Mouse (Mus musculus): ENCODE data around the gene Plekhg6. TPM values are rescaled to one million over a fixed set of nuclear protein-coding genes. Genes with fewer than 3 reads are reported as not detected.

The Plekhg6 gene
- 0.39 TPM in 1 of 2 replicates, not detected in the other for polyA plus RNA-seq (2012; ENCODE audit: insufficient read depth, low replicate concordance)

DNA sequence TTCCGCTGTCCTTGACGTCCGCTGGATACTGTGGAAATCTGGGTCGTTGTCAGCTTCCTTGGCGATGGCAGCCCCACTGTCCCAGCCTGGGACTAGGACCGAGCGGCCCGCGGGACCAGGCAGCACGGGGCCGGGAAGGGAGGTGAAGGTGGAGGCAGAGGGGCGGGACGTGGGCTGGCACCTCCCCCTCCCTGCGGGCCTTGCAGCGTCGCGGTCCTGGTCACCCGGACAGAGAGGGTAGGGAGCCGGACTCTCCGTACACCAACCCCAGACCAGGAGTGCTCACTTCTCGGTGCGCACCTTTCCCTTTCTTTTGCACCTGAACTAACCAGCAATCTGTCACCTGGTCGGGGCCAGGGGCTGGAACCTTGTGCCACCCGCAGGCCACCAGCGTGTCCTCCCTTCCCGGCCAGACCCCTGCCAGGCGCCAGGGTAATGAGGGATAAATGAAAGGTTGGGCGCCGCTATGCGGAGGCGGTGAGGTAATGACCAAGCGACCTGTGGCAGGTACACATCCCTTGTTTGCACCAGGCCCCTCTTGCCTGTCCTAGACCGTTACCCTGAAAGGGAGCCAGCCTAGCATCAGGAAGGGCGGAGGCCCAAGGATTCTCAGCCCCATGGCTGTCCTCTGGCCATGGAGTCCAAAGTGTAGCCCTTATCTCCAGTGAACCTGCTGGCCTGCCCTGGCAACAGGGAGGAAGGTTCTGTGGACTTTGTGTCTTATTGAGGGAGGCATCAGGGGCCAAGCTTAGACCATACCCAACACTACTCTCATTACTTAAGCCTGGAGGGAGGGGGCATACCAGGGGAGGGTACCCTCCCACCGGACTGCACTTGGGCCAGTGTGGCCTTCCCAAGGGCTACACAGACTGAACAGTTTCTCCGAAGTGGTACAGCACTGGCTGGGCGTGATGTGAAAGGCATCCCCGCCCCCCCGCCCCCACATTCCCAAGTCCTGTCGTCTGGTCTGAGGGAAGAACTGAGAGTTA lies at the start of gene Plekhg6:
Gene Plekhg6, minus strand, starts transcription at position 422 of the 989 bp plus-strand sequence.
- H3K4me3 ChIP-seq (replicated peaks): peak within 1 kb of the TSS; percentile 79
- TF ChIP-seq FLI1 (IDR thresholded peaks at IDR 0.05; ENCODE audit: low read length): no peak
- no peak for TF ChIP-seq GATA1 (IDR thresholded peaks at IDR 0.05; ENCODE audit: borderline replicate concordance, low read length)
- H3K27me3 ChIP-seq (replicated peaks): peaks cover 60% of the 10 kb centered on the region

DNA sequence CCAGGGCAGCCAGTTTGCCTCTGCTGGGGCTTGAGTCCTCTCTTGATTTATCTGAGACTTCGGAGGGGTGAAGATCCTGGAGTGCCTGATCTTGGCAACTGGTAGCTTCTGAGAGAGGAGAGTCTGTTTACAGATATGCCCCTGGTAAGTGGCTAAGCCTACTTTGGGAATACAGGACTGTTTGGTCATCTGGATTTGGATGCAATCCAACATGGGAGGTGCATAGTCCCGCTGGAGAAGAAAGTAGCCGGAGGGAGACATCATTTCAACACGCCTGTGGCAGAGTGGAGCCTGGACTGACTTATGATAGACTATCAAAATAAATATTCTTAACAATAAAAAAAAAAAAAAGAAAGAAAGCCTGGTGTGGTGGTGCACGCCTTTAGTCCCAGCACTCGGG lies 49.1 kb upstream of the Plekhg6 start:
- H3K27me3 ChIP-seq (replicated peaks): no peaks in the 10 kb centered on the region
- no peak for TF ChIP-seq GATA1 (IDR thresholded peaks at IDR 0.05; ENCODE audit: borderline replicate concordance, low read length)
- H3K36me3 ChIP-seq (replicated peaks; ENCODE audit: low read length): no peaks in the 10 kb centered on the region
- H3K4me1 ChIP-seq: peaks cover 76% of the 10 kb centered on the region
- H3K4me3 ChIP-seq (replicated peaks): no peak overlapping the region
- H3K9me3 ChIP-seq: no peaks in the 10 kb centered on the region

More for the DNA sequence above, at the start of gene Plekhg6:
- Histone ChIP-seq H3K9me3 (no peaks in the 10 kb centered on the region), H3K4me1 (peaks cover 59% of the 10 kb centered on the region), H3K36me3 (replicated peaks; ENCODE audit: low read length) (no peaks in the 10 kb centered on the region)

DNA sequence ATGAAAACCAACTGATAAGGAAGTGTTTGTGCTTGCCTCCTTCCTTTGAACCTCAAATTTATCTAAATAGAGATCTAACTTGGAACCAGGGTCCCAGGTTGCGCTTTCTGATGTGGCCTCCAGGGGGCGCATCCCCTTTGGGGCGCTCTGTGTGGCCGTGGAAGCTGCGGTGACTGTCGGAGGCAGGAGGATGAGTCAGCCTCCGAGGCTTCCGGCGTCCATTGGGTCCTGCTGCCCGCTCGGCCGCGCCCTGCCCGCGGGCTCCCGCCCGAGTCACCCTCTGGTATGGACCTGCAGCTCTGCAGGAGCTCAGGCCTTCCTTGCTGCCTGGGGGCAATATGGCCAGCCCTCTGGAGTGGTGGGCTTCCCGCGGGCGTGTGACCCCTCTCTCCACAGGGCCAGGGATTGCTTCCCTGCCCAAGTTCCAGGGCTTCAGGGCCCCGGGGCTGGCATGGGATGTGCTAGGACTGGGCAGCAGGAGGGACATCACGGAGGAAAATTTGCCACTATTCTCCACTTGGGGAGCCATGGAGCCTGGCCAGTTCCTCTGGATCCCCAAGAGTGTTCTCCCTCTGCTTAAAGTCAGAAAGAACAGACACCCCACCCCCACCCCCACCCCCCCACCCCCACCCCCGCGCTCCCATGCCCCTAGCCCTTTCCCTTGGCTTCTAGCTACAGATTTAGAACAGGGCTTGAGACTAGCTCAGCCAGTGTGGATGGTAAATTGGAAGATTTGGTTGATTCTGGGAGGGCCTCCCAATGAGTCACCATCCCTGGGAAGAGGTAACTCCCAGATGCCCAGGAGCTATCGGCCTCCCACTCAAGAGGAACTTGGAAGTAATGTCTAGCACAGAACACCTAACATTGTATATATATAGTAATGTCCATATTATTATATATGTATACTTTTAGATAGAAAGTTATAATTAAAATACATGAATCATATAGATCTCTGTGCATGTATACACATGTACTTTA lies 46.1 kb upstream of the Plekhg6 start:
- no peaks in the 10 kb centered on the region for H3K9me3 ChIP-seq
- H3K4me1 ChIP-seq: peaks cover 84% of the 10 kb centered on the region
- TF ChIP-seq GATA1 (IDR thresholded peaks at IDR 0.05; ENCODE audit: borderline replicate concordance, low read length) (no peak), FLI1 (IDR thresholded peaks at IDR 0.05; ENCODE audit: low read length) (no peak)
- H3K36me3 ChIP-seq (replicated peaks; ENCODE audit: low read length): peaks cover 4% of the 10 kb centered on the region
- no peaks in the 10 kb centered on the region for H3K27me3 ChIP-seq (replicated peaks)
- H3K4me3 ChIP-seq (replicated peaks): peak overlapping the region; percentile 93

DNA sequence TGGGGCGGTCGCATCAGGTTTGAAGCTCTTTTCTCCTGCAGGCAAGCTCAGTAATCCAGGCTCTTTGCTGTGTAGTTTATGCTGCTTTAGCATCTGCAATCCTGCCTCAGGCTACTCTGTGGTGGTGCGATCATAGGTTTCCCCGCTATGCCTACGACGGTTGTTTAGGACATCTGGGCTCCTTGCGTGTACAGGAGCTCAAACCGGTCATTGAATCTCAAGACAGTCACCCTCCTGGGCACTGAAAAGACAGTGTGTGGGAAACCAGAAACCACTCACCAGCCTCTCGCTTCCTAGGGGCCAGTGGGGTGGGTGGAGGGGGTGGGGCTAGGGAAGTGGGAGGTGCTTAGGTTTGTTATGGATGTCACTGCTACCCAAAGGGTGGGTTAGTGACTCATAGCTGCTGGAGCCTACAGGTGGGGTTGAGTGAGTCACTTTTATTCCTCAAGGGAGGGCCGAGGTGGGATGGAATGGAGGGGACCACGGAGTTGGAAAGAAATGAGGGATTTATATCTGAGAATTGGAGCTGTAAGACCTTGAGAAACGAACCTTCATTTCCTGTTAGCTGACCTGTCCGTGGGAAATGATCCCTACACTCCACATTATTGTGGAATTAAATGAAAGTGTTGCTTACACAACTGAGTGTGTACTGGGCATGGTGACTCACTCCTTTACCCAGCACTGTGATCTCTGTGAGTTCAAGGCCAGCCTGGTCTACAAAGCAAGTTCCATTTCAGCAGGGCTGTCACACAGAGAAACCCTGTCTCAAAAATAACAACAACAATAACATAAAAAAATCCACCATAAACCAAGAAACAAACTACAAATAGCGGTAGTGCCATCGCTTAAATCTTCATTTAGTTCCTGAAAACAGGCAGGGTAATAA lies 44.9 kb upstream of the Plekhg6 start:
- TF ChIP-seq FLI1 (IDR thresholded peaks at IDR 0.05; ENCODE audit: low read length) (no peak), GATA1 (IDR thresholded peaks at IDR 0.05; ENCODE audit: borderline replicate concordance, low read length) (no peak)
- H3K4me1 ChIP-seq: peaks cover 84% of the 10 kb centered on the region

DNA sequence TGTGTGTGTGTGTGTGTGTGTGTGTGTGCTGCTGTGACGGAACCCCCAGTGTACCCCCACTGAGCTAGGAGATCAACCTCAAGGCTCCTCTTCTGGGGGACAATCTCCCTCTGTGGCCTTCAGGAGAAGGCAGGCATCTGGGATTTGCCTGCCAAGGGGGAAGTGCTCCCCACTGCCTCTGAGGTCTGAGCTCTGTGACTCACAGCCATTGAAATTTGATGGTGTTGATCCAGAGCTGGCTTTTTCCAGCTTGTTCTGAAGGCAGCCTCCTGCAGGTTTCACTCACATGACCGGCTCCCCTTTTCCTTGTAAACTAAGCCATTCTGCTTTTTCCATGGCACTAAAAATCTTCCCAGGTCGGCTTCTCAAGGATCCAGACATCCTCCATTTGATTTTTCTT lies 43.6 kb upstream of the Plekhg6 start:
- Histone ChIP-seq H3K4me1 (peaks cover 81% of the 10 kb centered on the region), H3K27me3 (replicated peaks) (no peaks in the 10 kb centered on the region), H3K4me3 (replicated peaks) (peak overlapping the region; percentile 93), H3K9me3 (no peaks in the 10 kb centered on the region), H3K36me3 (replicated peaks; ENCODE audit: low read length) (peaks cover 4% of the 10 kb centered on the region)
- TF ChIP-seq FLI1 (IDR thresholded peaks at IDR 0.05; ENCODE audit: low read length): no peak
- no peak for TF ChIP-seq GATA1 (IDR thresholded peaks at IDR 0.05; ENCODE audit: borderline replicate concordance, low read length)

More for the DNA sequence above, 44.9 kb upstream of the Plekhg6 start:
- H3K4me3 ChIP-seq (replicated peaks): peak overlapping the region; percentile 93
- no peaks in the 10 kb centered on the region for H3K27me3 ChIP-seq (replicated peaks)
- peaks cover 4% of the 10 kb centered on the region for H3K36me3 ChIP-seq (replicated peaks; ENCODE audit: low read length)
- no peaks in the 10 kb centered on the region for H3K9me3 ChIP-seq

DNA sequence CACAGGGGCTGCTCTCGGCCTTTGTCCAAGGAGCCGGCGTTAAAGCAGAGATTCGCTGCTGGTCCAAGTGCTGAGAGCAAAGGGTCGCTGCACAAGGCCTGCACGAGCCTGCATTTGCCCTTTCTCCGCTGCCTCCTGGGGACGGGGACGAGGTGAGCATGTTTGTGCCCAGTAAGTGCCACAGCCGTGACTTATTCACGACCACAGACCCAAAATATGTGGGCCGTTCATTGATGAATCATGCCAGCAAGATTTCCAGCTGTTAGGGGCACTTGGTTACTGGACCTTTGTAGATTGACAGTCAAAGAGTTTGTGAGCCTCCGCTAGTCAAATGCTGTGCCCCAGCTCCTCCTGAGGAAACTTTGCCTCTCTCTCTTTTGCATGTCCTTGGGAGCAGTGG lies 42.9 kb upstream of the Plekhg6 start:
- no peak for TF ChIP-seq FLI1 (IDR thresholded peaks at IDR 0.05; ENCODE audit: low read length)
- Histone ChIP-seq H3K9me3 (no peaks in the 10 kb centered on the region), H3K36me3 (replicated peaks; ENCODE audit: low read length) (peaks cover 4% of the 10 kb centered on the region), H3K4me1 (peaks cover 81% of the 10 kb centered on the region), H3K4me3 (replicated peaks) (peak overlapping the region; percentile 93), H3K27me3 (replicated peaks) (no peaks in the 10 kb centered on the region)

DNA sequence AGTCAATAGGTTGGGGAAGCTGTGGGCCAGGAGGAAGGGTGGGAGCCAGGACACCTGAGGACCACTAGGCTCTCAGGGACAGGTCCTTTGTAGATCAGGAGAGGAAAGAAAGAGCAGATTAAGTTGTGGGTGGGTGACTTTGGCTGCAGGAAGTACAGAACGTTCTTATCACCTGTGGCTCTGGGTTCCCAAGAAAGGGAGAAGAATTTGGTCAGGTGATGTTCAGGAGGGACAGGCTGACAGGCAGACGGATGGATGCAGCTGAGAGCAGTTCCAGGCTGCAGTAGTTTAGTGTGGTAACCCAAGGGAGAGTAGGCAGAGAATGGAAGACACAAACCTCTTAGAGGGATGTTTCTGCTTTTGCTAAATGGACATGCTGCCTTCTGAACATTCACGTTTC lies 42.5 kb upstream of the Plekhg6 start:
- TF ChIP-seq GATA1 (IDR thresholded peaks at IDR 0.05; ENCODE audit: borderline replicate concordance, low read length): no peak
- TF ChIP-seq FLI1 (IDR thresholded peaks at IDR 0.05; ENCODE audit: low read length): no peak
- peaks cover 84% of the 10 kb centered on the region for H3K4me1 ChIP-seq

DNA sequence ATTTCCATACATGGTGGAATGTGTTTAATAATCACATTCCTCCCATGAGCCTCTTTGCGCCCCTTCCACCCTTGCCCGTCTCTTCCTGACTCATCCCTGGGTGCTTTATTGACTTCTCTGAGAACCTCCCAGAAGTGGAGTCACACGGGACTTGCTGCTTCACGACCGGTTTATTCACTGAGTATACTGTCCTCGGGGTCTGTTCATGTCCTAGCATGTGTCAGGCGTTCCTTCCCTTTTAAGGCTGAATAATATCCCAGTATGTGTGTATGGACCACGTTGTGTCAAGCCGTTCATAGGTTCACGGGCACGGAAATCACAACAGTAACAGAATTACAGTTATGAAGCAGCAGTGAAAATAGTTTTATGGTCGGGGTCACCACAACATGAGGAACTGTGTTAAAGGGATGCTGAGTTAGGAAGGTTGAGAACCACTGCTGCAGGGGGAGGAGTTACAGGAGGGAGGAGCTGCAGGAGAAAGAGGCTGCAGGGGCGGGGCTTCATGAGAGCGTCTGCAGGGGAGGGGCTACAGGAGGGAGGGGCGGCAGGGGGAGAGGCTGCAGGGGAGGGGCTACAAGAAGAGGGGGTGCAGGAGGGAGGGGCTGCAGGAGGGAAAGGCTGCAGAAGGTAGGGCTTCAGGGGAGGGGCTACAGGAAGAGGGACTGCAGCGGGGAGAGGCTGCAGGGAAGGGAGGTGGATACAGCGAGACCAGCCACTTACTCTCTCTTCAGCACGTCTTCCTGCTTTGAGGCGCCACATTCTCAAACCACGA lies 41.6 kb upstream of the Plekhg6 start:
- H3K27me3 ChIP-seq (replicated peaks): peaks cover 2% of the 10 kb centered on the region
- H3K9me3 ChIP-seq: no peaks in the 10 kb centered on the region
- peaks cover 4% of the 10 kb centered on the region for H3K36me3 ChIP-seq (replicated peaks; ENCODE audit: low read length)
- H3K4me1 ChIP-seq: peaks cover 80% of the 10 kb centered on the region
- peak overlapping the region; percentile 93 for H3K4me3 ChIP-seq (replicated peaks)
- TF ChIP-seq FLI1 (IDR thresholded peaks at IDR 0.05; ENCODE audit: low read length): no peak
- no peak for TF ChIP-seq GATA1 (IDR thresholded peaks at IDR 0.05; ENCODE audit: borderline replicate concordance, low read length)

More for the DNA sequence above, 42.5 kb upstream of the Plekhg6 start:
- H3K27me3 ChIP-seq (replicated peaks): peaks cover under 1% of the 10 kb centered on the region
- peaks cover 4% of the 10 kb centered on the region for H3K36me3 ChIP-seq (replicated peaks; ENCODE audit: low read length)
- H3K9me3 ChIP-seq: no peaks in the 10 kb centered on the region
- H3K4me3 ChIP-seq (replicated peaks): peak overlapping the region; percentile 93

All from megakaryocyte, embryonic 14.5 days (primary cell).